Mouse (Mus musculus) bone marrow macrophage, adult 2 months (primary cell): ENCODE measurements around the gene Rhbdd1. TPM values are rescaled to one million over a fixed set of nuclear protein-coding genes. Genes with fewer than 3 reads are reported as not detected.

Source experiments
- H3K27ac ChIP-seq: 2 replicates; pipeline ENCODE4 v1.5.1; 2012; ENCODE audit warnings: low read depth, low read length; ENCODE audit not compliant: insufficient read depth
- H3K4me1 ChIP-seq: 2 replicates; pipeline ENCODE4 v1.6.1; 2012; ENCODE audit warnings: low read length; ENCODE audit not compliant: control insufficient read depth, insufficient read depth
- H3K4me3 ChIP-seq: 2 replicates; pipeline ENCODE4 v1.5.1; 2012; ENCODE audit warnings: mild to moderate bottlenecking, low read length, moderate library complexity; ENCODE audit not compliant: insufficient read depth
- CTCF ChIP-seq: IDR thresholded peaks from 2 replicates; pipeline ENCODE4 v1.5.1; 2012; ENCODE audit warnings: low read depth, mild to moderate bottlenecking, low read length, moderate library complexity
- POLR2A ChIP-seq: IDR thresholded peaks from 2 replicates; pipeline ENCODE4 v1.6.1; 2012; ENCODE audit warnings: mild to moderate bottlenecking, low read depth, low read length, borderline replicate concordance
- polyA plus RNA-seq: library from polyadenylated mRNA; stranded (reverse); fragments of >200 nt; gene quantifications from 2 replicates; pipeline ENCODE4 v1.2.4, GENCODE M21; 2012; ENCODE audit not compliant: missing spikeins, insufficient read depth, insufficient read length

Gene Rhbdd1
- polyA plus RNA-seq, 1 experiment = 24.6 TPM

- Histone ChIP-seq H3K4me1 (peaks cover under 1% of the 10 kb centered on the region; the same call in 1 of the 2 replicates), H3K4me3 (no peak overlapping the region), H3K27ac (no peak overlapping the region)
- no peak for TF ChIP-seq POLR2A
- no peak for TF ChIP-seq CTCF
Measured at GRCm38 (mm10) chr1:82474461-82474961, 158.3 kb downstream of the Rhbdd1 start.

GRCm38 (mm10) chr1:82475254-82475653 is 159.0 kb downstream of the Rhbdd1 start:
- H3K4me3 ChIP-seq = no peak overlapping the region
- no peaks in the 10 kb centered on the region for H3K4me1 ChIP-seq
- TF ChIP-seq POLR2A (no peak), CTCF (no peak)
- no peak overlapping the region for H3K27ac ChIP-seq

GRCm38 (mm10) chr1:82475821-82476220 is 159.6 kb downstream of the Rhbdd1 start:
- TF ChIP-seq CTCF (no peak), POLR2A (no peak)
- Histone ChIP-seq H3K4me3 (no peak overlapping the region), H3K27ac (no peak overlapping the region), H3K4me1 (no peaks in the 10 kb centered on the region)

- TF ChIP-seq POLR2A = no peak
- TF ChIP-seq CTCF = peak; percentile 64; the same call in 1 of the 2 replicates
- Histone ChIP-seq H3K4me1 (no peaks in the 10 kb centered on the region), H3K4me3 (no peak overlapping the region), H3K27ac (no peak overlapping the region)
Measured at GRCm38 (mm10) chr1:82476256-82476655, 160.0 kb downstream of the Rhbdd1 start.

- H3K4me3 ChIP-seq = no peak overlapping the region
- no peak overlapping the region for H3K27ac ChIP-seq
- no peak for TF ChIP-seq CTCF
- TF ChIP-seq POLR2A = no peak
- H3K4me1 ChIP-seq = no peaks in the 10 kb centered on the region
Measured at GRCm38 (mm10) chr1:82476746-82477145, 160.5 kb downstream of the Rhbdd1 start.

GRCm38 (mm10) chr1:82479696-82480487 is 163.6 kb downstream of the Rhbdd1 start:
- Histone ChIP-seq H3K4me1 (no peaks in the 10 kb centered on the region), H3K4me3 (no peak overlapping the region), H3K27ac (no peak overlapping the region)
- TF ChIP-seq CTCF (no peak), POLR2A (no peak)

- TF ChIP-seq POLR2A = no peak
- H3K4me1 ChIP-seq = no peaks in the 10 kb centered on the region
Measured at GRCm38 (mm10) chr1:82482371-82482770, 166.1 kb downstream of the Rhbdd1 start.

GRCm38 (mm10) chr1:82486371-82486770 is 170.1 kb downstream of the Rhbdd1 start:
- no peak overlapping the region for H3K4me3 ChIP-seq
- no peak overlapping the region for H3K27ac ChIP-seq
- TF ChIP-seq POLR2A = no peak
- no peak for TF ChIP-seq CTCF
- H3K4me1 ChIP-seq = no peaks in the 10 kb centered on the region

More at GRCm38 (mm10) chr1:82482371-82482770, 166.1 kb downstream of the Rhbdd1 start:
- Histone ChIP-seq H3K4me3 (no peak overlapping the region), H3K27ac (no peak overlapping the region)

- no peak for TF ChIP-seq CTCF
- TF ChIP-seq POLR2A = no peak
- no peaks in the 10 kb centered on the region for H3K4me1 ChIP-seq
- no peak overlapping the region for H3K4me3 ChIP-seq
- H3K27ac ChIP-seq = no peak overlapping the region
Measured at GRCm38 (mm10) chr1:82491954-82492353, 175.7 kb downstream of the Rhbdd1 start.

Other genes with a start within 250 kb of the Rhbdd1 start
- gene Gm9747, start 83.3 kb upstream of the Rhbdd1 start, polyA plus RNA-seq = not detected in 2 replicates
- 0.12 and 0.16 TPM in 2 replicates for gene Irs1, start 25.0 kb upstream of the Rhbdd1 start, polyA plus RNA-seq